ENCODE assay signal across 8 mouse cellular contexts in the genomic region with DNA sequence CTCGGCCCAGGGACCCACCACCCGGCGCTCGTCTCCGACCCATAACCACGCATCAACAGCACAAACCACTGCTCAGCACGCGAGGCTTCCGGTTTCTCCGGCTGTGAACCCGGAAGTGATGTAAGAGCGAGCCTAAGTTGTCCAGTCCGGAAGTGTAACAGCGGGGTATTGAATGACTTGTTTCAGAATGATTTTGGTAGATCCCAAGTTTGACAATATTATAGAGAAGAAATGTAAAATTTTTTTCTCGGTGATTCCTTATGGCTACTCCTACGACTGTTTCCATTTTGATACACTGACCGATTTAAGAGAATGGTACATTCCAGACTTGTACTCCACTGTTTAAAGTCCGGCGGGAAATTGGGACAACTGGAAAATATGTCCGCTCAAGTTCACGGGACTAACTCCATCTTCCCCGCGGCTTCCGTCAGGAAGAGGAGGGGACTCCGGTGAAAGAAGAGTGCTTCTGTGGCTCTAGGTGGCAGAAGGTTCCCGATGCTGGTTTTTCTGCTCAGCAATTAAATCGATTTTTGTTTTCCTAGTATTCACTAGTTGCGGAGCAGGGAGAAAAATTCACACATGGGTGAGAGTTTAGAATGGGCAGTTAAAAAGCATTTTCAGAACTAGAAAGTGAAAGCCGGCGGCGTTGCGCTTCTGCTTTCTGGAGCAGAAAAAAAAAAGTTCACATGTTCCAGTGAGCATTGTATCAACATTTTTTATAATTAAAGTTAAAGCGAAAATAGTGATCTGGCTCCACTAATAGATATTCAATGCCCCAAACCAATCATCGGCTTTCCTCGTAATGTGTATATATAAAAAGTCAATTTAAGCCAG. TPM values are rescaled to one million over a fixed set of nuclear protein-coding genes. Genes with fewer than 3 reads are reported as not detected.
DNase-seq lines count a peak whose midpoint lies in the region; ATAC-seq lines count a peak whose summit lies in the region.

A gene (minus strand): TSS at position 99 of the 834 bp plus-strand sequence.

- ATAC-seq in heart, embryonic 13.5 days (ENCODE audit: extremely low read depth, insufficient number of reproducible peaks, low FRiP score, low TSS enrichment): peak; percentile 82
- peak; percentile 93 for ATAC-seq in liver, embryonic 12.5 days
- peak; percentile 87 for ATAC-seq in stomach, embryonic 15.5 days (ENCODE audit: insufficient read depth, low FRiP score, low read depth)

- no peaks in the 10 kb centered on the region for H3K27me3 ChIP-seq in heart, embryonic 13.5 days (replicated peaks)
- 0 out of 2 replicates have a peak, but pooled peaks cover 7% of the 10 kb centered on the region for H3K27me3 ChIP-seq in liver, embryonic 12.5 days (replicated peaks)
- H3K27me3 ChIP-seq in stomach, embryonic 15.5 days (replicated peaks): no peaks in the 10 kb centered on the region

- peak within 1 kb of the TSS; percentile 96 for H3K4me3 ChIP-seq in brown adipose tissue, adult 24 weeks (ENCODE audit: insufficient read depth, low read depth, low read length)
- peak within 1 kb of the TSS; percentile 79 for H3K4me3 ChIP-seq in heart, embryonic 13.5 days
- H3K4me3 ChIP-seq in liver, embryonic 12.5 days: peak within 1 kb of the TSS; percentile 89
- peak within 1 kb of the TSS; percentile 74 for H3K4me3 ChIP-seq in stomach, embryonic 15.5 days (replicated peaks)

- H3K4me2 ChIP-seq in heart, embryonic 13.5 days: peak within 1 kb of the TSS; percentile 95
- H3K4me2 ChIP-seq in liver, embryonic 12.5 days: peak within 1 kb of the TSS; percentile 71
- peak within 1 kb of the TSS; percentile 82 for H3K4me2 ChIP-seq in stomach, embryonic 15.5 days

- peak; percentile 95 for DNase-seq in CD4-positive, CD25-positive, alpha-beta regulatory T cell, adult 2 months (ENCODE audit: low read depth, low spot score)
- peak; percentile 84 for DNase-seq in fat pad, adult 2 months (ENCODE audit: extremely low read depth, low read depth, low spot score)
- peak; percentile 90 for DNase-seq in kidney, postnatal 10 days
- peak; percentile 87 to 88 for DNase-seq in natural killer cell, adult 2 months (ENCODE audit: low spot score in 2 of 2)

- 3% methylated on average over 35 of the region's 35 CpGs for WGBS in heart, embryonic 13.5 days
- 4% methylated on average over 35 of the region's 35 CpGs for WGBS in liver, embryonic 12.5 days (ENCODE audit: insufficient replicate concordance)
- WGBS in stomach, embryonic 15.5 days: 3% methylated on average over 35 of the region's 35 CpGs

- peak within 1 kb of the TSS; percentile 85 for H3K9ac ChIP-seq in heart, embryonic 13.5 days
- H3K9ac ChIP-seq in liver, embryonic 12.5 days: peak within 1 kb of the TSS; percentile 82
- H3K9ac ChIP-seq in stomach, embryonic 15.5 days: peak within 1 kb of the TSS; percentile 44

- H3K27ac ChIP-seq in brown adipose tissue, adult 24 weeks (replicated peaks; ENCODE audit: low read depth, low read length): peak within 1 kb of the TSS; percentile 84
- H3K27ac ChIP-seq in heart, embryonic 13.5 days (replicated peaks): peak within 1 kb of the TSS; percentile 64
- H3K27ac ChIP-seq in liver, embryonic 12.5 days: peak within 1 kb of the TSS; percentile 64
- H3K27ac ChIP-seq in stomach, embryonic 15.5 days: peak within 1 kb of the TSS; percentile 78

- H3K36me3 ChIP-seq in heart, embryonic 13.5 days: peaks cover 30% of the 10 kb centered on the region
- peaks cover 30% of the 10 kb centered on the region for H3K36me3 ChIP-seq in liver, embryonic 12.5 days
- H3K36me3 ChIP-seq in stomach, embryonic 15.5 days: peaks cover 23% of the 10 kb centered on the region

- no peaks in the 10 kb centered on the region for H3K9me3 ChIP-seq in heart, embryonic 13.5 days
- H3K9me3 ChIP-seq in liver, embryonic 12.5 days (replicated peaks): no peaks in the 10 kb centered on the region
- no peaks in the 10 kb centered on the region for H3K9me3 ChIP-seq in stomach, embryonic 15.5 days

- no peaks in the 10 kb centered on the region for H3K4me1 ChIP-seq in brown adipose tissue, adult 24 weeks (ENCODE audit: control insufficient read depth, insufficient read depth, insufficient read length, low read length)
- peaks cover 13% of the 10 kb centered on the region for H3K4me1 ChIP-seq in heart, embryonic 13.5 days
- H3K4me1 ChIP-seq in liver, embryonic 12.5 days: peaks cover 12% of the 10 kb centered on the region
- H3K4me1 ChIP-seq in stomach, embryonic 15.5 days: peaks cover 6% of the 10 kb centered on the region; the same call in 1 of the 2 replicates

RNA-seq across cellular contexts. Expression of the gene that starts here (rescaled TPM):
- 8.5 and 19.7 TPM in 2 replicates for polyA plus RNA-seq in brown adipose tissue, adult 24 weeks (2012; ENCODE audit: insufficient read depth, insufficient read length, missing spikeins)
- 35.7 and 37.4 TPM in 2 replicates for polyA plus RNA-seq in heart, embryonic 13.5 days (2015; fragmentation: Nextera tagmentation; extraction: Ambion mirVana)
- polyA plus RNA-seq in liver, embryonic 12.5 days (2016; fragmentation: Nextera tagmentation; extraction: Ambion mirVana): 49.2 and 50.9 TPM in 2 replicates
- 56.1 and 61.4 TPM in 2 replicates for polyA plus RNA-seq in stomach, embryonic 15.5 days (2015; fragmentation: Nextera tagmentation; extraction: Ambion mirVana)

Comparison
In these comparisons a context has a peak if more than half of its experiments do, and no peak if none do; other contexts are left out.
1. Peak in every context shown above with its lines: DNase-seq, ATAC-seq, H3K4me3 ChIP-seq and H3K27ac ChIP-seq.